Mouse (Mus musculus): Measurements from ENCODE around the gene Cfap161.
A peak's percentile ranks its signal among the peaks of the same experiment; 100 is the strongest.

Cfap161 gene

GRCm38 (mm10) chr7:83794705-83795104 lies at the start of gene Cfap161:
TSS of gene Cfap161 (minus strand) at chr7:83794880.
- no peak for DNase-seq (ENCODE audit: extremely low read depth, low read depth)

GRCm38 (mm10) chr7:83842486-83843259 lies 48.0 kb upstream of the Cfap161 start:
- no peak for DNase-seq (ENCODE audit: extremely low read depth, low read depth)

GRCm38 (mm10) chr7:83840076-83840475 lies 45.4 kb upstream of the Cfap161 start:
- no peak for DNase-seq (ENCODE audit: extremely low read depth, low read depth)

- DNase-seq (ENCODE audit: extremely low read depth, low read depth): no peak
Measured at GRCm38 (mm10) chr7:83838525-83839224, 44.0 kb upstream of the Cfap161 start.

- no peak for DNase-seq (ENCODE audit: extremely low read depth, low read depth)
Measured at GRCm38 (mm10) chr7:83829355-83829754, 34.7 kb upstream of the Cfap161 start.

GRCm38 (mm10) chr7:83827402-83828076 lies 32.9 kb upstream of the Cfap161 start:
- DNase-seq (ENCODE audit: extremely low read depth, low read depth): no peak

- DNase-seq (ENCODE audit: extremely low read depth, low read depth): no peak
Measured at GRCm38 (mm10) chr7:83826808-83827207, 32.1 kb upstream of the Cfap161 start.

- no peak for DNase-seq (ENCODE audit: extremely low read depth, low read depth)
Measured at GRCm38 (mm10) chr7:83821951-83822350, 27.3 kb upstream of the Cfap161 start.

GRCm38 (mm10) chr7:83816886-83817285 lies 22.2 kb upstream of the Cfap161 start:
- DNase-seq (ENCODE audit: extremely low read depth, low read depth): no peak

- no peak for DNase-seq (ENCODE audit: extremely low read depth, low read depth)
Measured at GRCm38 (mm10) chr7:83815646-83816045, 21.0 kb upstream of the Cfap161 start.

- DNase-seq (ENCODE audit: extremely low read depth, low read depth): no peak
Measured at GRCm38 (mm10) chr7:83813993-83814392, 19.3 kb upstream of the Cfap161 start.

- DNase-seq (ENCODE audit: extremely low read depth, low read depth): no peak
Measured at GRCm38 (mm10) chr7:83813465-83813864, 18.8 kb upstream of the Cfap161 start.

GRCm38 (mm10) chr7:83813016-83813415 lies 18.3 kb upstream of the Cfap161 start:
- no peak for DNase-seq (ENCODE audit: extremely low read depth, low read depth)

GRCm38 (mm10) chr7:83812581-83812980 lies 17.9 kb upstream of the Cfap161 start:
- DNase-seq (ENCODE audit: extremely low read depth, low read depth): no peak

- no peak for DNase-seq (ENCODE audit: extremely low read depth, low read depth)
Measured at GRCm38 (mm10) chr7:83811916-83812315, 17.2 kb upstream of the Cfap161 start.

- DNase-seq (ENCODE audit: extremely low read depth, low read depth): no peak
Measured at GRCm38 (mm10) chr7:83811461-83811860, 16.8 kb upstream of the Cfap161 start.

- no peak for DNase-seq (ENCODE audit: extremely low read depth, low read depth)
Measured at GRCm38 (mm10) chr7:83810141-83811100, 15.7 kb upstream of the Cfap161 start.

GRCm38 (mm10) chr7:83809715-83810114 lies 15.0 kb upstream of the Cfap161 start:
- peak; percentile 63 for DNase-seq (ENCODE audit: extremely low read depth, low read depth)

GRCm38 (mm10) chr7:83809060-83809459 lies 14.4 kb upstream of the Cfap161 start:
- DNase-seq (ENCODE audit: extremely low read depth, low read depth): no peak

GRCm38 (mm10) chr7:83806934-83807333 lies 12.3 kb upstream of the Cfap161 start:
- no peak for DNase-seq (ENCODE audit: extremely low read depth, low read depth)

GRCm38 (mm10) chr7:83803777-83804176 lies 9.1 kb upstream of the Cfap161 start:
- DNase-seq (ENCODE audit: extremely low read depth, low read depth): no peak
